Mouse (Mus musculus) small intestine, adult 2 months (tissue): ENCODE results near the gene Oit1.

Experiments used
- CTCF ChIP-seq: fragments of 200-500 bp; IDR thresholded peaks from 2 replicates; pipeline ENCODE4 v1.5.1; 2012; ENCODE audit warnings: low read depth, mild to moderate bottlenecking, control low read depth, inconsistent platforms, low read length, moderate library complexity, mixed read lengths; ENCODE audit not compliant: insufficient replicate concordance, insufficient read length; ENCODE audit errors: extremely low read depth
- POLR2A ChIP-seq: fragments of 200-500 bp; IDR thresholded peaks from 2 replicates; pipeline ENCODE4 v1.6.1; 2012; ENCODE audit warnings: low read depth, mild to moderate bottlenecking, control low read depth, inconsistent platforms, low read length, moderate library complexity

DNA sequence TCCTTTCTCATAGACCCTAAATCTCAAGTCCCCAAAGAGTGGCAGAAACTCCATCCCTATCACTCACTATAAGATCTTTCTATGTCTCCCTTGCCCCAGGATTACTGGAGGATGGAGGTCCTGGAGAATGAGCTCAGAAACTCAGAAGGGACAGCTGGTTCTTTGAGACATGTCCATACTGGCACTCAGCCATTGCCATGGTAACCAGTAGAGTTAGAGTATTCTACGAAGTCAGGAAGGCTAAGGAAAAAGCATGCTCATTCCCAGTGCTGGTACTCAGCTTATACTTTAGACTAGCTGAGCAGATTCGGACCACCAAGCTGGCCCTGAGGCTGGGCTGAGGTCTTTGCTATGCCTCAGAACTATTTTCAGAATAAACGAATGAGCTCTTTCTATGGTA is 44.0 kb downstream of the Oit1 start:
- no peak for TF ChIP-seq POLR2A
- TF ChIP-seq CTCF = no peak
